Mouse (Mus musculus) thymus, postnatal 36 days (tissue): ENCODE data around the gene Myof.
A peak's percentile ranks its signal among the peaks of the same experiment; 100 is the strongest.

Source experiments
- DNase-seq, 2 experiments: peaks; one replicate each; pipeline ENCODE4 v3.0.0; 2022; ENCODE audit warnings: mixed read lengths in 2 of 2

Myof gene

GRCm38 (mm10) chr19:38000990-38001389, 42.4 kb downstream of the Myof start:
- no peak for DNase-seq

- no peak for DNase-seq
Measured at GRCm38 (mm10) chr19:37999941-38000340, 43.4 kb downstream of the Myof start.

GRCm38 (mm10) chr19:37994301-37994700, 49.1 kb downstream of the Myof start:
- DNase-seq, result no peak

- DNase-seq, result no peak
Measured at GRCm38 (mm10) chr19:37992184-37992554, 51.2 kb downstream of the Myof start.

- no peak for DNase-seq
Measured at GRCm38 (mm10) chr19:37991399-37992183, 51.8 kb downstream of the Myof start.

GRCm38 (mm10) chr19:37989971-37990370, 53.4 kb downstream of the Myof start:
- no peak for DNase-seq

GRCm38 (mm10) chr19:37988156-37988555, 55.2 kb downstream of the Myof start:
- DNase-seq, result no peak

- DNase-seq, result no peak
Measured at GRCm38 (mm10) chr19:37985730-37986129, 57.6 kb downstream of the Myof start.

- no peak for DNase-seq
Measured at GRCm38 (mm10) chr19:37975951-37976350, 67.4 kb downstream of the Myof start.

GRCm38 (mm10) chr19:37970571-37970970, 72.8 kb downstream of the Myof start:
- DNase-seq, result no peak

- DNase-seq, result no peak
Measured at GRCm38 (mm10) chr19:37970004-37970403, 73.4 kb downstream of the Myof start.

GRCm38 (mm10) chr19:37965828-37966227, 77.5 kb downstream of the Myof start:
- DNase-seq, result no peak

- DNase-seq, result no peak
Measured at GRCm38 (mm10) chr19:37963421-37963820, 80.0 kb downstream of the Myof start.

GRCm38 (mm10) chr19:37960791-37961190, 82.6 kb downstream of the Myof start:
- no peak for DNase-seq

- no peak for DNase-seq
Measured at GRCm38 (mm10) chr19:37959543-37960215, 83.7 kb downstream of the Myof start.

- DNase-seq, result no peak
Measured at GRCm38 (mm10) chr19:37959076-37959475, 84.3 kb downstream of the Myof start.

- no peak for DNase-seq
Measured at GRCm38 (mm10) chr19:37957256-37957655, 86.1 kb downstream of the Myof start.

- no peak for DNase-seq
Measured at GRCm38 (mm10) chr19:37956006-37956405, 87.4 kb downstream of the Myof start.

- DNase-seq, result peak; percentile 48 to 53
Measured at GRCm38 (mm10) chr19:37955425-37956001, 87.9 kb downstream of the Myof start.

GRCm38 (mm10) chr19:37954772-37955171, 88.6 kb downstream of the Myof start:
- no peak for DNase-seq

- no peak for DNase-seq
Measured at GRCm38 (mm10) chr19:37954236-37954635, 89.1 kb downstream of the Myof start.

GRCm38 (mm10) chr19:37946696-37947095, 96.7 kb downstream of the Myof start:
- DNase-seq, result no peak

- no peak for DNase-seq
Measured at GRCm38 (mm10) chr19:37946053-37946452, 97.3 kb downstream of the Myof start.

- DNase-seq, result no peak
Measured at GRCm38 (mm10) chr19:37939203-37939602, 104.2 kb downstream of the Myof start.
